Mouse (Mus musculus): ENCODE measurements around the gene Slc4a10. TPM values are rescaled to one million over a fixed set of nuclear protein-coding genes. Genes with fewer than 3 reads are reported as not detected.

Slc4a10 gene
- polyA plus RNA-seq, 1 experiment = not detected

DNA sequence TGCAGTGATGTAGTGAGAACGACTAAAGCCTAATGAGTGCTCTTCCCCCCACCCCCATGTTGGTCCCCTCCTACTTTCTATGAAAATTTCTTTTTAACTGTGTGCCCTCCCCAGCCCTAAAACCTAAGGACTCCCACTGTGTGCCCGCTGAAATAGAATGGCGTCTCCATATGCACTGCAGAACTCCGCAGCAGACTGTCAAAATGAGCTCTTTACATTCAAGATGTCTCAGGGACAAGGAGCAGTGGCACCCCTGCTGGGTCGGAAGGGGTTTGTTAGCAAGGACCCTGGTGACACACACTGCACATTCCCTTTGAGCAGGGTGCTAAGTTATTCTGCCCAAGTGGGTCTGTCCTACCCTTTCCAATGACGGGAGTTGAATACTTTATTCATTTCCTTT is 309.5 kb downstream of the Slc4a10 start:
- Histone ChIP-seq H3K27ac (ENCODE audit: insufficient read depth, low read length) (no peak overlapping the region), H3K9ac (ENCODE audit: low read depth, poor library complexity, severe bottlenecking) (no peak overlapping the region), H3K4me3 (ENCODE audit: low read depth, low read length) (no peak overlapping the region), H3K4me1 (ENCODE audit: control insufficient read depth, insufficient read depth, low read length) (no peaks in the 10 kb centered on the region), H3K36me3 (ENCODE audit: control insufficient read depth, insufficient read depth, low read length, poor library complexity, severe bottlenecking) (no peaks in the 10 kb centered on the region), H3K27me3 (ENCODE audit: control insufficient read depth, insufficient read depth, low read length, poor library complexity, severe bottlenecking) (no peaks in the 10 kb centered on the region), H3K9me3 (replicated peaks; ENCODE audit: control insufficient read depth, insufficient read depth, low read length, poor library complexity, severe bottlenecking) (no peaks in the 10 kb centered on the region)
- no peak for TF ChIP-seq CTCF (IDR thresholded peaks at IDR 0.05; ENCODE audit: low read depth, low read length)

DNA sequence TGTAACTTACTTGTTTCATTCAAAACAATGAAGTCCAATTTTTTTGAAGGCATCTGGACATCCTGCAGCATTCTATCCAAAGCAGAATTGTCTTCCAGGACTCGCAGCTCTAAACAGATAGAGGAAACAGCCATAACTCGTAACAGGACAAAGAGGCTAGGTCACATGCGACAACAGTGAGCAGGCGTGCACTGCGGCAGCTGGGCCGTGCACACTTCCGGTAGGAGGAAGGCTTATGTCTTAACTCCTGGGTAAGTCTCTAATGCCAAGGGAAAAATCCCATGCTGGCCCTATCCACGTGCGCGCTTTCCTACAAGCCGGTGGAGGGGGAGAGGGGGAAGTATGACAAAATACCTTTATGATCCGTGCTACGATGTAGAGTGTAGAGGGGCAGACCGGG is 310.3 kb downstream of the Slc4a10 start:
- no peak overlapping the region for H3K9ac ChIP-seq (ENCODE audit: low read depth, poor library complexity, severe bottlenecking)
- no peak overlapping the region for H3K27ac ChIP-seq (ENCODE audit: insufficient read depth, low read length)
- no peak overlapping the region for H3K4me3 ChIP-seq (ENCODE audit: low read depth, low read length)

DNA sequence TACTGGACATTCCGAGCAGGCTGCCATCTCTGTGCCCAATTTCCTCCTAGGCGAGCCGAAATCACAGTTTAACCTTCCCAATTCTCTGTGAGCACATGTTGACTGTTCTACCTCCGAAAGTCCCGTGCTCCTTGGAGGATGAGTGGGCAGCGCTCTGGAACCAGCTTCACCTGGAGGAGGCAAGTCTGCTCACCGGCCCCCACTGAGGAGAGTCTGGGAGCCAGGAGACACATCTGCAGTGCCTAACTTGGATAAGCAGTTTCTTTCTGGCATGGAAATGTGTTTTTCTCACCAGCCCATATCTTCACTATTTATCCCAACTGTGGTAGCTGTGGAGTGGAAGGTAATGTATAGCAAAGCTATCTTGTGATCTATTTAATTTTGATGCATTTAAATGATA is 311.0 kb downstream of the Slc4a10 start:
- no peaks in the 10 kb centered on the region for H3K36me3 ChIP-seq (ENCODE audit: control insufficient read depth, insufficient read depth, low read length, poor library complexity, severe bottlenecking)
- TF ChIP-seq CTCF (IDR thresholded peaks at IDR 0.05; ENCODE audit: low read depth, low read length) = no peak
- TF ChIP-seq EP300 (IDR thresholded peaks at IDR 0.05; ENCODE audit: insufficient read depth, low read depth, low read length) = no peak
- no peak for TF ChIP-seq POLR2A (IDR thresholded peaks at IDR 0.05; ENCODE audit: insufficient read depth, low read length)
- H3K4me3 ChIP-seq (ENCODE audit: low read depth, low read length) = no peak overlapping the region
- no peak overlapping the region for H3K9ac ChIP-seq (ENCODE audit: low read depth, poor library complexity, severe bottlenecking)
- no peaks in the 10 kb centered on the region for H3K27me3 ChIP-seq (ENCODE audit: control insufficient read depth, insufficient read depth, low read length, poor library complexity, severe bottlenecking)
- H3K27ac ChIP-seq (ENCODE audit: insufficient read depth, low read length) = no peak overlapping the region
- H3K4me1 ChIP-seq (ENCODE audit: control insufficient read depth, insufficient read depth, low read length) = no peaks in the 10 kb centered on the region
- H3K9me3 ChIP-seq (replicated peaks; ENCODE audit: control insufficient read depth, insufficient read depth, low read length, poor library complexity, severe bottlenecking) = no peaks in the 10 kb centered on the region

More for the DNA sequence above, 310.3 kb downstream of the Slc4a10 start:
- Histone ChIP-seq H3K4me1 (ENCODE audit: control insufficient read depth, insufficient read depth, low read length) (no peaks in the 10 kb centered on the region), H3K36me3 (ENCODE audit: control insufficient read depth, insufficient read depth, low read length, poor library complexity, severe bottlenecking) (no peaks in the 10 kb centered on the region), H3K9me3 (replicated peaks; ENCODE audit: control insufficient read depth, insufficient read depth, low read length, poor library complexity, severe bottlenecking) (no peaks in the 10 kb centered on the region), H3K27me3 (ENCODE audit: control insufficient read depth, insufficient read depth, low read length, poor library complexity, severe bottlenecking) (no peaks in the 10 kb centered on the region)
- TF ChIP-seq CTCF (IDR thresholded peaks at IDR 0.05; ENCODE audit: low read depth, low read length) (no peak), EP300 (IDR thresholded peaks at IDR 0.05; ENCODE audit: insufficient read depth, low read depth, low read length) (no peak), POLR2A (IDR thresholded peaks at IDR 0.05; ENCODE audit: insufficient read depth, low read length) (no peak)

DNA sequence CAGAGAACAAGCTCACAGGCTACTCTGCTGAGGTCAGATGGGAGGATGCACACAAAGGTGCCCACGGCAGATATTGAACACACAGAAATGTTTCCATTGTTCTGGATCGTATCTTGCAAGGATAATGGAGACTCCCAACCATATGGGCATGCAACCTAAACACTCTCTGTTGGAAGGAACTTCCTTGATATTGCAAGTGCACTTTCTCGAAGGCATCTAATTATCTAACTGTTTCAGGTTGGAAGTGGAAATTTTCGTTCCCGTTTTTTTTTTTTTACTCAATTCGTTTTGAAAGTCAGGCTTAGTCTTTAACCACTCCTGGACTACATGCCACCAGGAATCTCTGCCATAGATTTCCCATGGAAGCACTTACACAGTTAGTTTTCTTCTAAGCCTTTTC is 314.6 kb downstream of the Slc4a10 start:
- H3K4me3 ChIP-seq (ENCODE audit: low read depth, low read length) = no peak overlapping the region
- H3K4me1 ChIP-seq (ENCODE audit: control insufficient read depth, insufficient read depth, low read length) = no peaks in the 10 kb centered on the region
- H3K9me3 ChIP-seq (replicated peaks; ENCODE audit: control insufficient read depth, insufficient read depth, low read length, poor library complexity, severe bottlenecking) = no peaks in the 10 kb centered on the region
- no peak for TF ChIP-seq EP300 (IDR thresholded peaks at IDR 0.05; ENCODE audit: insufficient read depth, low read depth, low read length)
- TF ChIP-seq POLR2A (IDR thresholded peaks at IDR 0.05; ENCODE audit: insufficient read depth, low read length) = no peak
- TF ChIP-seq CTCF (IDR thresholded peaks at IDR 0.05; ENCODE audit: low read depth, low read length) = no peak
- no peaks in the 10 kb centered on the region for H3K36me3 ChIP-seq (ENCODE audit: control insufficient read depth, insufficient read depth, low read length, poor library complexity, severe bottlenecking)
- H3K9ac ChIP-seq (ENCODE audit: low read depth, poor library complexity, severe bottlenecking) = no peak overlapping the region
- no peak overlapping the region for H3K27ac ChIP-seq (ENCODE audit: insufficient read depth, low read length)
- H3K27me3 ChIP-seq (ENCODE audit: control insufficient read depth, insufficient read depth, low read length, poor library complexity, severe bottlenecking) = no peaks in the 10 kb centered on the region

DNA sequence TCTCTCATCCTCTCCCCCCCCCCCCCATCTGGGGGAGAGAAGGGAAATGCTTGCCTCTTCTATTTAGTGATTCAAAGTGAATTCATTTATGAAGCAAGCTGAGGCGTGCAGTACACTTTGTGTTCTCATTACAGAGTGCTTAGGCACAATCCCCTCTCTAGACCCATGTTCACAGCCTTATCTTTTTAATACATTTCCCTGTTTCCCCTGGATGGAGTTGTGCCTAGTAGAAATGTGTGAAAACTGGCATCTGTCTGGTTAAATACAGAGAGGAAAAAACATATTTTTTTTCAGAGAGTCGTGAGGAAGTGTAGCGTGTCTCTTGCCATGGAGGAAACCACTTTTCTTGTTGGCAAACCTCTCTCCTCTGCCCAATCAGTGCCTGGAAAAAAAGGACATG is 315.3 kb downstream of the Slc4a10 start:
- no peak for TF ChIP-seq CTCF (IDR thresholded peaks at IDR 0.05; ENCODE audit: low read depth, low read length)
- no peak overlapping the region for H3K4me3 ChIP-seq (ENCODE audit: low read depth, low read length)
- H3K9ac ChIP-seq (ENCODE audit: low read depth, poor library complexity, severe bottlenecking) = no peak overlapping the region
- no peaks in the 10 kb centered on the region for H3K27me3 ChIP-seq (ENCODE audit: control insufficient read depth, insufficient read depth, low read length, poor library complexity, severe bottlenecking)
- H3K27ac ChIP-seq (ENCODE audit: insufficient read depth, low read length) = no peak overlapping the region
- H3K36me3 ChIP-seq (ENCODE audit: control insufficient read depth, insufficient read depth, low read length, poor library complexity, severe bottlenecking) = no peaks in the 10 kb centered on the region
- H3K4me1 ChIP-seq (ENCODE audit: control insufficient read depth, insufficient read depth, low read length) = no peaks in the 10 kb centered on the region
- H3K9me3 ChIP-seq (replicated peaks; ENCODE audit: control insufficient read depth, insufficient read depth, low read length, poor library complexity, severe bottlenecking) = no peaks in the 10 kb centered on the region

DNA sequence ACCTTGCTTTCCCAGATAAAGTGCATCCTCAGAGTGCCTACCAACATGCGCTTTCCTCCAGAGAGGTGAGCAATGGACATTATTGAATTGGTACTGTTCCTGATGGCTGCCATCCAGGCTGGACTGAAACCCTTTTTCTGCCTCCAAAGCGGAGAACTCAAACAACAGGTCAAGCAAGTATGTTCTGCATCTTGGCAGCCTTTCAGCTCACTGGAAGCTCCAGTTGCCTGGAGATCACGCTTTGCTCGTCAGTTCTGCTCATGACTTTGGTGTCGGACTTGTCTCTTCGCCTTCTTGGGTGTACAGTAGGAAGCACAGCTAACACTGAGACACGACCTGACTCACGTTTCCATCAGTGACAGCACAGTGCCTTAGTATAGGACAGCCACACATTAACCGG is 315.9 kb downstream of the Slc4a10 start:
- no peak overlapping the region for H3K27ac ChIP-seq (ENCODE audit: insufficient read depth, low read length)
- H3K36me3 ChIP-seq (ENCODE audit: control insufficient read depth, insufficient read depth, low read length, poor library complexity, severe bottlenecking) = no peaks in the 10 kb centered on the region
- H3K9ac ChIP-seq (ENCODE audit: low read depth, poor library complexity, severe bottlenecking) = no peak overlapping the region
- H3K9me3 ChIP-seq (replicated peaks; ENCODE audit: control insufficient read depth, insufficient read depth, low read length, poor library complexity, severe bottlenecking) = no peaks in the 10 kb centered on the region
- H3K27me3 ChIP-seq (ENCODE audit: control insufficient read depth, insufficient read depth, low read length, poor library complexity, severe bottlenecking) = no peaks in the 10 kb centered on the region
- no peaks in the 10 kb centered on the region for H3K4me1 ChIP-seq (ENCODE audit: control insufficient read depth, insufficient read depth, low read length)
- no peak for TF ChIP-seq POLR2A (IDR thresholded peaks at IDR 0.05; ENCODE audit: insufficient read depth, low read length)
- no peak for TF ChIP-seq EP300 (IDR thresholded peaks at IDR 0.05; ENCODE audit: insufficient read depth, low read depth, low read length)
- no peak for TF ChIP-seq CTCF (IDR thresholded peaks at IDR 0.05; ENCODE audit: low read depth, low read length)
- H3K4me3 ChIP-seq (ENCODE audit: low read depth, low read length) = no peak overlapping the region

Data from ES-Bruce4 (cell line).